Mouse (Mus musculus): ENCODE data around the gene D3Ertd254e.

DNA sequence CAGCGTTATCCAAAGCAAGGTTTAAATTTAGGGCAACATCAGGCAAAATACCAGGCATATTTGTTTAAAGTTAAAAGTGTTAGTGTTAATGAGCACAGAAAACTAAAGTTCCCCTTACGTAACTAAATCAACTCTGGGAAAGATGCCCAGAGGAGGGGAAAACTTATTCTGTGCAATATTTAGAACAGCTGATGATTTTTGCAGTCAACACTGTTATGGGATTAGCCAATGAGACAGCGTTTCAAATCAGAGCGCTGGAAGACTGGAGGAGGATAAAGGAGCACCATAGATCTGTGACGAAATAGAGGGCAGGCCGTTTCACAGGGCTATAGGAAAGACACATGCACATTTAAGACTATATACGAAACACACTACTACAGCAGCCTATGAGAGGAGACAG, 52.1 kb downstream of the D3Ertd254e start:
- TF ChIP-seq CTCF (IDR thresholded peaks at IDR 0.05) = no peak
- TF ChIP-seq EP300 (IDR thresholded peaks at IDR 0.05) = no peak

Data from lung, postnatal 0 days (tissue).